Mouse (Mus musculus) A20 (cell line): Measurements from ENCODE around the gene Donson.

Experiments
- DNase-seq: peaks from one replicate; pipeline ENCODE4 v3.0.0-alpha.2; 2011; ENCODE audit warnings: low read depth, low spot score

The Donson gene

DNA sequence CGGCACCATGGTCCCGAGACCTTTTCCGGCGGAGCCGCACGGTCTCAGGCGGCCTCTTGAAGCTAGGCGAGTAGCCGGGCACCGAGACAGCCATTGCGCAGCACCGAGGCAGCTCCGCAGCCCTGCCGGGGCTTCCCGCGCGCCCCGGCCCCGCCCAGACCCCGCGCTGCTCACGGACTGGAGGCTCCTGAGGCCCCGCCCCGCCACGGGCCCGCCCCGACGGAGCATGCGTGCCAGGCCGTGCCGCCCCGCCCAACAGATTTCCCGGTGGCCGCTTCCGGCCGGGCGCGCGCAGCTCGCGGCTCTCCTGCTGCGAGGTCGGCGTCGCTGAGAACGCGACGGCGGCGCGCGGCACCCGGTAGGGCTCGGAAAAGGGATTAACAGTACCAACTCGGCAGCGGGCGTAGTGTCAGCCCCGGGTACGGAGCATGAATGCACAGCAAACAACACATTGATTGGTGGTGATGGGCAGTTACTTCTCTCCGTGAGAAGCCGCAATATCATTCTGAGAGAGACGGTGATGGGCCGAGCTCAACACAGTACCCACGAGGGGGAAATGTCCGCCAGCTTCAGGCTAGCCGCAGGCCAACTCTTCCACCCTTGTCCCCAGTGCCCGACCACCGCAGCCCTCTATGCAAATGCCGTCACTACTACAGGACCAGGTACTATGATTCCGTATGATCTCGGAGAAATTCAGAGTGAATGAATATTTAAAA is at the start of gene Donson:
Gene Donson (minus strand): TSS at position 152 of the 716 bp plus-strand sequence.
- peak; percentile 96 for DNase-seq

DNA sequence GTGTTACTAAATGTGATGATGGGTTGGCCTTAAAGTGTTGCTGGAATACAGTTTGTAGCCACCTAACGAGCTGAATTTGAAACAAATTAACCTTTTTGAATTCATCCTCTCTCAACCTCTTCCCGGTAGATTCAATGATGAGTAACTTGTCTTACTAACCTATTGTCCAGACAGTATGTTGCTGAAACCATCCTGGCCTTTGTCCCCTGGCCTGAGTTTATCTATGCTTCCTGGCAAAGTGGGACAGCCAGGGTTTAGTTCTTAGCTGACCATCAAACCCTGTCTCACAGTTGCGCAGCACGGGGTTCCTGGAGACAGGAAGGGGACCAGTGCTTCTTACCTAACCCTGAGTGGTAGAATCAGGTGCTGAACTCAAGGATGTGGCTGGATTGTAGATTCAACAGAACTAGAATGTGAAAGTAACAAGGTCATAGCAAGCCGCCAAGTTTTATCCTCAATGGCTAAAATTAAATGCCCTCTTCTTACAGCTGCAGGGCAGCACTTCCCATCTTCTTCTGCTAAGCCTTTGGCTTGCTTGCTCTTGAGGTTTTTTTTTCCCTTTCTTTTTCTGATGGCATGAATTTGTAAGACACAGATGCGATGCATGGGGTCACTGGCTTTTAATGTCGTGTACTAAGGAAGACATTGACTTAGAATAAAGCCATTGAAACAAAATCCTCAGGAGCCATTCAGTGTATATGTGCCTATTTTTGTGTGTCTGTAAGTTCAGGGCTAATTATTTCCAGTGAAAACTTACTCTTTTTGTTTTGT is 47.7 kb upstream of the Donson start:
- DNase-seq, result no peak

DNA sequence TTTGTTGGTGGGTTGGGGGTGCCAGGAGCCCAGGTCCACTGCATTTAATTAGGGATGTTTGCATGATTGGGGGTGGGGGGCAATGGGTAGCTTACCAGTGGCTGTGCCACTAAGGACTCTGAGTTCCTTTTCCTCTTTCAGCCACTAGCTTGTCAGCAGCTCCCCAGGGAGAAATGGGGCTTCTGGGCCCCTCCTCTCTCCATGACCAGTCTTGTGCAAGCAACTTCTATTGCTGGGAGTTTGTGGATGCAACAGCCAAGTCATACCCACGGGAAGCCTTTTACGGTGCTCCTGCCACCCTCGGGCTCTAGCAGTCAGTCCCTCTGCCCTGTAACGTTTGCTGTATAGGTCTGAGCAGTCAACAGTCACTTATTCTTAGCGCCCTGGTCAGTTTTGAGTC is 46.2 kb upstream of the Donson start:
- no peak for DNase-seq

DNA sequence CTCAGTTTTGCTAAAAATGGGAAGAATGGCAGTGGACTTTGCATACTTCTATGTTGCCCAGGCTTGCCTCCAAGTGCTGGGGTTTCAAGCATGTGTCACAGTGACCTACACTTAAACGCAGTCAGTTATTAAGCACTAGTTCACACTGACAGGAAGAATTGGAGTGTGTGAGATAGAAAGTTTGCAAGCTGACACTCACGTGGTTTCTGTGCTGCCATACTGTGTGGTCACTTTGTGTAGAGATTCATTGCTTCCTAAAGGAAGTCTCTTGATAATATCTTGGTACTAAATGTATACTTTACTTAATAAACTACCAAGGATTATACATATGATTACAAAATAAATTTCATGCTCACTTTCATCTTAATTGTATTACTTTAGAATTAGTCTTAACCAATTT is 44.2 kb upstream of the Donson start:
- DNase-seq, result no peak

DNA sequence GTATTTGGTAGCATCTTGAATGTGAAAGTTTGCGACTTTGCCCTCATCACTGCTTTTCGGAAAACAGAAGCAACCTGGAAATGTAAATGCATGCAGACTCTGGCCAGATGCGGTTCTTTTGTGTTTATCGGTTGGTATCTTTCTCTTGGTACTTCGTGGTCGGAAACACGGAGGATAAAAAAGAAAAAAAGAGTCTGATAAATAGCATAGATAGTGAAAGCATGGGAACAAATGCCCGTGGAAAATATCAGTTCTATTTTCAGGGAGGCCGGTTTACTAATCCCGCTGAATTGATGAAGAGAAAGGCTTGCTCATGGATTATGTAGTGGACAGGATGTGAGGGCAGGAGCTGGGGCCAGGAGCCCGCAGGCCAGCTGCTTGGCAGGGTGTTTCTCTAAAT is 41.9 kb upstream of the Donson start:
- no peak for DNase-seq

DNA sequence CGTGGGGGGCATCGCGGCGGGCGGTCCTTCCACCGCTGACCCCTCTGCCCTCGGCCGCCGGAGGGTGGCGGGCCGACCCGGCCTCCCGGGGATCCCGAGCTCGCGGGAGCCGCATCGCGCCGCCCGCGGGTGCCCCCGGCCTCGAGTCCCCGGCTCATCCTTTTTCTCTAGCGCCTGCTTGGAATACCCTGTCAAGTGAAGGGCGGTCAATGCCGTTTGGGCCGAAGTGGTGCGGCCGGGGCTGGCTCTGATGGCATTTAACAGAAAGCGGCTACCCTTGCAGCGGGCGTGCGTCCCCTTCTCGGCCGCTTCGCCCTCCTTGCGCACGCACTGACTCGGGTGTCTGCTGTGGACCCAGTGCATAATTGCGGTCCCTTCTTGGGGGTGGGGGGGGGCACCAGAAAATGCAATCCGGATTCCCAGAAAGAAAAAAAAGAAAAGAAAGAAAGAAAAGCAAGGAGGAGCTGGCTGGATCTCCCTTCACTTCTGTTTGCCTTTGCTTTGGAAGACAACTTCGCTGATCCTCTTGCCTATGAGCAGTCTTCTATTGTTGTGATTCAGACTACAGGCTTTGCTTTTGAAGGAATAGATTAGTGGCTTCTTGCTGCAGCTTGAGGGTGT is 41.4 kb upstream of the Donson start:
- DNase-seq, result peak; percentile 64

DNA sequence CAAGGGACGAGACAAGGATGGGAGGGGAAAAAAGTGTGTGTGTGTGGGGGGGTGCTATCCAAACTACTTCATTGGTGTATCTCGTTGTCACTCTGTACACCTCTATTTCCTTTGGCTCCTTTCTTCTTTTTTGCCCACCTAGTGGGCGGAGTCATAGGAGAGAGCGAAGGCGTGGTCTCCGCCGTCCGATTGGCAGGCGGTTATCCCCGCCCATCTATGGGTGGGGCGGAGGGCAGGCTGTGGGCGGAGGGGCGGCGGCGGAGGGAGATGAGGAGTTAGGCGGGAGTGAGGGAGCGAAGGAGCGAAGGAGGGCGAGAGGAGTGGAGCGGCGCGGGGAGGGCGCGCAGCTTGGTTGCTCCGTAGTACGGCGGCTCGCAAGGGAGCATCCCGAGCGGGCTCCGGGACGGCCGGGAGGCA is 40.5 kb upstream of the Donson start, which contains the start of gene Itsn1:
Gene Itsn1 (plus strand): TSS at position 216 of the 417 bp plus-strand sequence.
- peak; percentile 100 for DNase-seq

DNA sequence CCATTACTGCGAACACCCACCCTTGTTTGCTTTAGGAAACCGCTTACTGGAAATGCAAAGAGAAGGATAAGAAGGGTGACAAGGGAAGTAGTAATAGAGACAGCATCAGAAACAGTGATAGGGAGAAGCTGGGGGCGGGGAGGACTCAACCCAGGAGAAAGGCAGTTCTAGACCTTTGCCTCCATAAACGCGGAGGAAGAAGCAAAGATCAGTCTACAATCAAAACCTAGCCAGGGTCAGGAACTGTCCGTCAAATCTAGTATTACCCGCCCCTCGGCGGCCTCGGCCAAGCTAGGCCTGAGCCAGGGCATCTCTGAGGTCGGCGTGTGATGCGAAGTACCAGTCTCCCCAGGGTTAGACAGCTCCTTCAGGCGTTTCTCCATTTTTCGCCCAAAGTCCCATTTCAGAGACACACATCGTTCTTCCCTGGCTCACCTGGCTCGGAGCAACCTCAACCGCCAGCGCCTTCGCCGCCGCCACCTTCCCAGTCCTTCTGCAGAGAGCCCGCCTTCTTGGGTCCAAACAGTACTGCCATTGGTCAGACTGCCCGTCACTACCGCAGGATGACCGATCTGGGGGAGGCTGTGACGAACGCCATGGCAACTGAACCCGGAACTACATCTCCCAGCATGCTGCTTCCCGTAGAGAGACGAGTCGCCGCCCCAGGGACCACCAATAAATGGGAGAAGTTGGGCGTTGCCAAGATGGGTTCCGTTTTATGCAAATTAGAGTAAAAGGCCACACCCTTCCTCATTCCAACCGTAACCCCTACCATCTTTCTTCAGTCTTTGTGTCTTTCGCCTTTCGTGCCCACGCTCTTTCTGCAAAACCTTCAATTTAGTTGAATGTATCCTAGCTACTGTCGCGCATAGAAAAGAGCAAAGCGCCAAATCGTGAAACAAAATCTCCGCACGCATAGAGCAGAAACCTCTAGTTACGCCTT is 39.8 kb upstream of the Donson start, which contains the start of gene Cryzl1:
Gene Cryzl1 (minus strand): TSS at position 853 of the 943 bp plus-strand sequence.
- DNase-seq, result peak; percentile 99

DNA sequence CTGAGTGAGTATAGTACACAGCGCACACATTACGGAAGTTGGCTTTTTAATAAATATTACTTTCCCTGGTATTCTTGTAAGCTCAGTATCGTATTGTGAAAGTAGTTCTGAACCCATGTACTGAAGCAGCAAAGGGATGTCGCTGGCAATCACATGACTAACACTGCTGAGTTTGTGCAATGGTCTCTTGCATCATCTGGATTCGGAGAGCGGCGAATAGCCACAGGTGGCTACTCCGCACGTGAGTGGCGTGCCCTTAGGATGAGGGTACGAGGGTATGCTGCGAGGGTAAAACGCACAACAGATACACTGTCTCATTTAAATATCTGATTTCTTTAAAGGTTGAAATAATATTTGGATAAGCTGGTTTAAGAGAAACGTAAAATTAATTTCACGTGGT is 38.9 kb upstream of the Donson start:
- DNase-seq, result peak; percentile 28

DNA sequence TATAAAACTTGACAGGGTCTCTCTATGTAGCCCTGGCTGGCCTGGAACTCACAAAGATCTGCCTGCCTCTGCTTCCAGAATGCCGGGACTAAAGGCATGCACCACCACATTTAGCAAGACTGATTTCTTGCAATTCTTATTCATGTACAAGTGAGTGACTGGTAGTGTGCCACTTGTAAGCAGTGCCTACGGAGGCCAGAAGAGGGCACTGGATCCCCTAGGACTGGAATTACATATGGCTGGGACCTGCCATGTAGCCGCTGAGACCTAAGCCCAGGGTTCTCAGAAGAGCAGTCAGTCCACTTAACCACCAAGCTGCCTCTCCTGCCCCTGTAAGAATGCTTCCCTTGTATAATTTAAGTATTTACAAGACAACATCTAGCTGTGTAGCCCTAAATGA is 35.7 kb upstream of the Donson start:
- peak; percentile 73 for DNase-seq

DNA sequence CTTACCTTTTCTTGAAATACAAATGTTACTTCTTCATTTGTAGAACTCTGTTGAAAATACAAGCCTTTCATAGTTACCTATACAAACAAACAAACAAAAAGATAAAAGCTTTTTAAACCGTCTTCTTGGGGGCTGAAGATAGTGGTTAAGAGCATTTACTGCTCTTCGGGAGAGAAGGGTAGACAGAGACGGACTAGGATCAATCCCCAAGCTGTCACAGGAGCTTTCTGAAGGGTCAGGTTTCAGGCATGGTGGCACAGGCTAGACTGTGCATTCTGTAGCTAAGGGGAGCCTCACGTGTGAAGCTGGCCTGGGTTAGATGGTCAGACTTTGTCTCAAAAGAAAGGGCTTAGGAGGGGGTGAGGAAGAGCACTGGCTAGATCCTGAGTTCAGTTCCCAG is 28.8 kb upstream of the Donson start:
- no peak for DNase-seq

DNA sequence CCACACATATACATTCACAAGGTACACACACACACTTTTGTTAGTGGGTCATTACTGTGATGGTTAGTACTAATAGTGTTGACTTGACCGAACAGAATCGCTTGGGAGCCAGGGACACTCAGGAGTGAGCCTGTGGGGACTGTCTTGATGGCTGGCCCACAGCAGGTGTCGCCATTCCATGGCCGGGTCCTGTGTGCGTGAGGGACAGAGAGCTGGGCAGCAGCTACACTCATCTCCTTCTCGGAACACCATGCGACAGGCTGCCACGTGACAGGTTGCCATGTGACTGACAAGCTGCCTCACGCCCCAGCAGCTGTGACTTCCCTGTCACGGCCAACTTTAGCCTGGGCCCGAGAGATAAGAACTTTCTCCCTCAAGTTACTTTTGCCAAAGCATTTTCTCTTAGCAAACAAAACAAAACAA is 28.4 kb upstream of the Donson start:
- DNase-seq, result no peak

DNA sequence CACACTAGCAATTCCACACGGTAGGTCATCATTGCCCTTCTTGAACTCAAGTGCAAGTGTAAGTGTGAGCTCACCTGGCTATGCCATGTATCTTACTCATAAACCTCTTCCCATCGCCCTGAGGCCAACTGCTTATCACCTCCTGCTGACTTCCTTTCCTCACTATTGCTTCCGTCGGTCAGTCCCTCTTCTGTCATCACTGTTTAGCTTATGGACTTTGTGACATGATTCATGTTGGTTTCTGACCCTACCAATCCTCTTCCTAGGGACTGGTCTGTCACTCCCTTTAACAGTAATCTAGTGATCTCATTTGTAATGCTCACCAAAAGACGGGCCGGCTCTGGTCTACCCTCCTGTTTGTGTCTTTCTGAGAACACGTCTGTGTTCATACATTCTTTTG is 21.7 kb upstream of the Donson start:
- DNase-seq, result no peak

DNA sequence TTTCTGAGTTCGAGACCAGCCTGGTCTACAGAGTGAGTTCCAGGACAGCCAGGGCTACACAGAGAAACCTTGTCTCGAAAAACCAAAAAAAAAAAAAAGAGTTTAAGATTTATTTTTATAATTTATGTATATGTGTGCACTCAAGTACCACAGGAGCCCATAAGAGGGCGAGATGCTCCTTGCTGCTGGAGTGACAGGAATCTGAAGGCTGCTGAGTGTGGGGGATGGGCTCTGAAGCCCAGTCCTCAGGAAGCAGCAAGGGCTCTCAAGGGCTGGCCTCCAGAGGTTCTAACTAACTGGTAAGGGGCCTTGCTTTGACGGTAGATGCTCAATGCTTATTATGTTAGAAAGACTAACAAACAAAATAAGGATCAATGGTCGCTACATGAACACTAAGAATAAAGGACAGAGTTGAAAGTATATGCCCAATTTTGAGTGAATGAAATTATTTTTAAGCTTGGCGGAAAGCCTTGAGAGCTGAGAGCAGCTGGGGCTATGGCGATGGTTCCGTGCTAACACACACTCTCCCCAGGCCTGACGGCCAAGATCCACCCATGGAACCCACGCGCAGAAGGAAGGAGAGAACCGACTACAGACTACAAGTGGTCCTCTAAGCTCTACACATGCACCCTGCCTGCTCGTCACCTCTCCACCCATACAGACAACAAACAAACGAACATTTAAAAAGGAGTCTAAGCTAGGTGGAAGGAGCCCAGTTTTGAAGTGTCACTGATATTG is 16.2 kb upstream of the Donson start:
- DNase-seq, result no peak

DNA sequence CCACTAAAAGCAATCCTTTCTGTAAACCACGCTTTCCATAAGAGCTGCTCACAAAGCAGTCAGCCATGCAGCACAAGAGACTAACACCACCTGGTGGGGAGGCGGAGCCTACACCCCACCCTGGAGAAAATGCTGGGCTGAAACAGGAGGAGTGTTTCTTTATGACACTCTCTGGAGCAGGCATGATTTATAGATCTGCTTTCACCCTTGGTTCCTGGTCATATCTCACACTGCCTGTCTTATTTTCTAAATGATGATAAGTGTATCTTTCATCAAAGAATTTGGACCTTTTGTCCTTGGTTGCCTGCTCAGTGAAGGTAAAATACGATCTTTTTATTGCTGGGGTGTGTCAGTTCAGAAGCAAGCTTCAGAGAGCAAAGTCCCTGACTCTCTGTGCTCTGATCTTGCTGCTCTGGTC is 14.2 kb upstream of the Donson start:
- DNase-seq, result no peak

DNA sequence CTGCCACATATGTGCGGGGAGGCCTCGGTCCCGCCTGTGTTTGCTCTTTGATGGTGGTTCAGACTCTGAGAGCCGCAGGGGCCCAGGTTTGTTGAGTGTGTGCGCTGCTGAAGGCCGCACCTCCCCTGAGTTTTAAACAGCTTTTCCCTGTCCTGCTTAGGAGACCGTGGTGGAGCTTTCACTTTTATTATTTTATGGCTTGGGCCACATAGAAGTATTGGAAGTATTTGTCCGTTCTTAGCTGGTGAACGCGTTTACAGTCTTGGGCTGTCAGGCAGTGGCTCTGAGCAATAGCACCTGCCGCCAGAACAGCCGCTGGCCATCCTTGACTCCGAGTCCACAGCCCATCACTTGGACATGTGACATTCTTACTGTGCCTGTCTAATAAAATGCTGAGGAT is 13.3 kb upstream of the Donson start:
- DNase-seq, result no peak

DNA sequence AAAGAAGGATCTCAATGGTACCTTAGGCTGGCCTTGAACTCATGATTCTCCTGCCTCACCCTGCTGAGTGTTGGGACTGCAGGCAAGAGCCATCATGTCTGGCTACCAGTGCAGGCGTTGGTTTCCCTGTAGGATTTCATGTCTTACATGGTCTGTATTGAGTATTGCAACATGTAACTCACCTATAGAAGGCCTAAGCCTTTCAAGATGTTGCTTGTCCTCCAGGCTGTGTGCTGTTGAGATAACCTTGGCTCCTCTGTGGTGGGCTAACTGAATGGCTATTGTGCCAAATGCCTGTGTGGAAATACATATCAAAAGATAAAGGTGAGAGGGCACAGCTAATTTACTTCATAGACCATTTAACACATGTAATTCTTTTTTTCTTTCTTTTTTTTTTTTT is 10.4 kb upstream of the Donson start:
- no peak for DNase-seq

DNA sequence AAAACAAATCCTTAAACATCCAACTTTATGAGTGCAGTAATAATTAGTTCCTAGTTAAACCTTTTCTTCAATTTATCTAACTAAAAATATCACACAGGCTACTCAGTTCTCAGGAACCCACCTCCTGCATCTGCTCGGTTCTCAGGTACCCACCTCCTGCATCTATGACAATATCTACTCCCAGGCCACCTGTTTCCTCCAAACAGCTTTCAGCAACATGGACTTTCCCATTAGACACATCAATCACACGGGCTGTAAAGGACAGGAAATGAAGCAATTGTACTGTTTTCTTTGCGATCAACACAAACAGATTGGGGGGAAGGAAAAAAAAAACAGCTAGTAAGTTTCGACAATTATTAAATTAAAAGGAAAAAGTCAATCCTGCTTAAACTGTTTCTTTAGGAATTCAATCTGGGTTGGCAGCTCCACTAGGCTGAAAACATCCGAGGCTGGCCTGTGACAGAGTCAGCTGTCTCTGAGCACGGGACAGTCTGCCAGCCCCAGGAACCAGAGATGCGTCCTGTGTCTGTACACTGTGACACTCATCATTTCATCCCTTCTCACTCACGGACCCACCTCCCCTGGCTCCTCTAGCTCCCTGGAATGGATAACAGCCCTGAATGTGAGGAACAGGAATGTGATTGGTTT is 6.7 kb upstream of the Donson start:
- DNase-seq, result peak; percentile 70

DNA sequence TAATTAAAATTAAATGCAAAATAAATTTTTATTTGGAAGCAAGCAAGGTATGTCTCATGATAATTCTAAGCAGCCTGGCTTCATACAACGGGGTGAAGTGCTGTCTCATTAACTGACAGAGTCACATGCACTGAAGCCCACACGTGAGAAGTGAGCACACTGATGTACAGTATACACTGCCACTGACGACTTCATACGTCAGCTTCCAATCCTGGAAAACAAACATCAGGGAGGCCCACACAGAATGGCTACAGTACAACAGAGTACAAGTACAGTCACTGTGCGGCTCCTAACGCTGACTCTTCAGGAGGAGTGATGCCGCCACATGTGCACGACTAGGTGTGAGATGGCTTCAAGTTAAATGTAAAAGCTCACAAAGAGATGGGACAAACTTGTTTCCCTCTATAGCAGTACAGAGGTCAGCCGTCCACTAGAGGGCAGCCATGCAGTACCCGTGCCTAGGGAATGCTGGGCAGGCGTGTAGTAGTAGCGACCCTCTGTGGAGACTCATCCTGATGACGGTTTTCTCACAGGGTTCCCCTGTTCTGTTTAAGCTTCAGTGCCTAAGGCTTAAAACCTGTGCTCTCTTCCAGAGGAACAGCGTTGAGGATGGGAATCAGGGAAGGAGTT is 6.0 kb upstream of the Donson start:
- peak; percentile 81 for DNase-seq

DNA sequence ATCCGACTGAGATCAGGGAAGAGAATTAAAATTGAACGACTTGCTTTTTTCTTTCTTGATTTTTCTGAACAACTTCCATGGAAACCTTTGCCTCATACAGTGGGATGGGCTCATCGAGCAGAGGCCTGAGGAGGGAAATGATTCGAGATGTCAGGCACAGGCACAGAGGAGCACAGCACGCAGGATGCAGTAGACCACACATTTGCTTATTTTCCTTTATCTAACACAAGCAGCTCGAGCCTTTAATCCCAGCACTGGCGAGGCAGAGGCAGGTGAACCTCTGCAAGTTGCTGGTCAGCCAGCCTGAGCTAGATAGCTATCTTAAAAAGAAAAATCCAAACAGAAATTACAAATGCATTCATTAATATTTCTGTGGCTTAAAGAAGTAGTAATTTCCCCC is 1.2 kb upstream of the Donson start:
- peak; percentile 49 for DNase-seq
